Mouse (Mus musculus) CD8-positive naive resting alpha-beta T cell, adult 2 months (primary cell): ENCODE data around the gene Pax2.

Experiments used
- DNase-seq, 2 experiments: peaks; one replicate each; pipeline ENCODE4 v3.0.0; 2022; ENCODE audit warnings: low read depth in 2 of 2, low spot score in 2 of 2

Pax2 gene

DNA sequence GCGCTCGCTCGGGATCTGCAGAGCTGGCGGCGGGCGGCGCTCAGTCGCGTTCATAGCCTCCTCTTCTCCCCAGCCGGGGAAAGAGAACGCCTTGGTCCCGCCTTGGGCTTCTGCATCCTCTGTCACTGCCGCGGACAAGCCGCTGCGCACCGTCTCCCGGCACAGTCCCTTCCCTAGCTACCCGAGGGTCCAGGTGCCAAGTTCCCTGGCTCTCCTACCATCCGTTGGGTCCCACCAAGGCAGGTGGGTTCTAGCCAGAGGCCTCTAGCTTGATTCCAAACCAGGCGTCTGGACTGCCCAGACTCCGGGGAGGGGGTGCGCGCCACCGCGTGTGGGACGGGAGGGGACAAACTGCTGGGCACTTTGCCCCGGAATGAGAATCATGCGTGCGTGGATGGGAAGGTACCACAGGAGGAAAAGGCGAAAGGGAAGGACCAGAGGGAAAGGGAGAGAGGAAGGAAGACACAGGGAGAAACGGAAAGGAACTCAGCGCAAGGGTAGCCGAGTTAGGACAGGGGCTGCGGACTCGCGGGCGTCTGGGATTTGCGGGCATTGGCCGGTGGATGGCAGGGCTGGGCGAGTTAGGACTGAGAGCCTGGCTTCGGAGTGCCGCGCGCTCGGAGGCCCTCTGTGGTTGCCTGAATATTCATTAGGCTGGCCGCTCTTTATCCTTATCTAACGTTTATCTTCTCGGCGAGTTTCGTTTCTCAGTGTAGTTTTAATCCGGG, at the start of gene Pax2:
Gene Pax2 (plus strand): TSS at position 353 of the 728 bp plus-strand sequence.
- no peak for DNase-seq

DNA sequence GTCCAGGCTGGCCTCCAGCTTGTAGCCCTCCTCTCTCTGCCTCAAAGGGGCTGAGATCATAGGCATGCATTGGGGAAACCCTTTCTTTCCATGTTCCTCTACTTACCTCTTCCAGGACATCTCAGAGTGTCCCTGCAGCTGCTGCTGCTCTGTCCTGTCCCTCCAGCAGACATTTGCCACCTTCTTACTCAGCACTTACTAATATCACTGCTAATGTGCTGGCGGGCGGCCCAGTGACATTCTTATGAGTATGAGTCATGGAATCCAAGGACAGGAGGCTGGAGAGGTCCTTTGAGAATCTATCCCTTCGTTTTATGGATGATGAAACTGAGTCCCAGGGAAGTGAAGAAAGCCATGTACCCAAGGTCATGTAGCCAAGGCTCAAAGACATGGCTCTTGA, 47.0 kb upstream of the Pax2 start:
- DNase-seq: no peak

DNA sequence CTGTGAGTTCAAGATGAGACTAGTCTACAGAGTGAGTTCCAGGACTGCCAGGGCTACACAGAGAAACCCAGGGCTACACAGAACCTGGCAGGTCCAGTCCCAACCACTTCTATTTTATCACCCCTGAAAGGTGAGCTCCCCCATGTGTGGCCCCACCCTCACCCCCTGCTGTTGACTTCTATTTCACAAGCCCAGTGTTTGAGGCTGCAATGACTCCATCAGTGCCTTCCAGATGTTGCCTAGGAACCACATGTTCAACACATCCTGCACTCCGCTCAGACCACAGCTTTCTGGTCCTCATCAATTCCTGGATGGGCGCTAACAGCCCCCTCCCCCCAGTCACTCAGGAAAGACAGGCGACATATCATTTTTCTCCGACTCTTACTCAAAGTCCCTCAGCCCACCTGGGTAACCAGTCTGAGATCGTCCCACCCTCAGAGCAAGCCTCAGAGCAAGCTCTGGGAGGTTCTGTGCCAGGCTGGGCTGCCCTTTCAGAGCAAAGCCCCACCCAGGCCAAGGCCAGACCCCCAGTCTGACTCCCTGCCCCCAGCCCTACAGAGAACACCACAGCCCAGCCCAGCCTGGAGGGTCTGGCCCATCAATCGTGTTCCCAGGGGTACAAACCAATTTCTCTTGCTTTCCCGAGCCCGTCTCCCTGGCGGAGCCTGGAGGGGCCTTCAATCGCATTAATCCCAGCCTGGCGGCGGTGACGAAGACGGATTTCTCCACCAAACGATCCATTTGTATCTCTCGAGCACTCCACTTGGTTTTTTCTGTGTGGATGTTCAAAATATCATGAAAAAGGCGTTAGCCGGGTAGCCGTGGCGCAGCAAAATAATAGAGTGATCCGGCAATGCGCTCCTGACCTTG, 38.9 kb upstream of the Pax2 start:
- DNase-seq: no peak

DNA sequence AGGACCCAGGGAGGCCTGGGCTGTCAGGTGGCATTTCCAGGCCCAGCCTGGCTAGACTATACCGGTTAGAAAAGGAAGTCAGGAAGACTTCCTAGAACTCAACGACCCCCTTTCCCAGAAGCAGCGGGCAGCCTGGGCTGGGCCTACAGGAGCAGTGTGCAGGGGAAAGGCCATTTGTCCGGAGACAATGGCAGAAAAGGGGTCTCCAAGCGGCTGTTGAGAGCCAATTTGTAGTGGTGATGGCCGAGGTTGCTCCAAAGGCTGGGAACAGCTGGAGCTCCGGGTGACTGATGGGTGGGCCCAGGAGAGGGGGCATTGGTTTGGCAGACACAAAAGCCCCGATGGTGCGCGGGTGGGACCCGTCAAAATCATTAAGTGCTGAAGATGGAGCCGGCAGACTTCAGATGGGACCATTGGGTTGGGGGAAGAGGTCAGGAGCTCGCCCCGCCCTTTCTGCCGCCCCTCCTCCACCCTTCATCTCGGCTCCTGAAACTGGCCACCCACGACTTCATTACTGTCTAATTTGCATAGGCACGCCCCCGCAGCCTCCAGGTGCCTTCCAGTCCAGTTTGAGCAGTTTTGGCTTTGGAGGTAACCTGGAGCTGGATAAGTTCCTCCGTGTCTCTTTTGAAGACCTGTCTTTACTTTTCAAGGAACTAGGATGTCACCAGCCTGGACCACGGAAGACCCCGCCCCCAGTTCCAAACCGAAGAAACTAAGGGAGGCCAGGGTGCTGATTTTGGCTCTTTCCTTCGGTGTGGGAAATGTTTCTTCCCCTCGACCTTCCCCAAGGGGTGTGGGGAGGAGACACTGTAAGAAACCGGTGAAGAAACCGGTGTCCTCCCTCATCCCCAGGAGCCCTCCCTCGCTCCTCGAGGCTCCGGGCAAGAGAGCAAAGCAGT, 36.3 kb upstream of the Pax2 start:
- no peak for DNase-seq

DNA sequence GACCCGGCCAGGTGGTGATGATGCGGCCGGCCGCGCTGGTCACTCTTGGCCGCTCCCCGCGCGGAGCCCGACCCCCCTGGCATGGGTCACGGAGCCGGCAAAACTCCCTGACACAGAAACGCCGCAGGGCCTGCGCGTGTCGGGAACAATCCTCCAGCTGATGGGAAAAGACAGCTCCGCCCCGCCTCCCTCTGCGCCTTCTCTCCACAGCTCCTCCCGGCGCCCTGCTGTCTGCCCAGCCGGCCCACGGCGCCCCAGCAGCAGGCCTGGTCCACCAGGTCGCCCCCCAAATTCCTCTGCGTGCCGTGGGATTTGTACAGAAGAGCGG, 35.7 kb upstream of the Pax2 start:
- no peak for DNase-seq

DNA sequence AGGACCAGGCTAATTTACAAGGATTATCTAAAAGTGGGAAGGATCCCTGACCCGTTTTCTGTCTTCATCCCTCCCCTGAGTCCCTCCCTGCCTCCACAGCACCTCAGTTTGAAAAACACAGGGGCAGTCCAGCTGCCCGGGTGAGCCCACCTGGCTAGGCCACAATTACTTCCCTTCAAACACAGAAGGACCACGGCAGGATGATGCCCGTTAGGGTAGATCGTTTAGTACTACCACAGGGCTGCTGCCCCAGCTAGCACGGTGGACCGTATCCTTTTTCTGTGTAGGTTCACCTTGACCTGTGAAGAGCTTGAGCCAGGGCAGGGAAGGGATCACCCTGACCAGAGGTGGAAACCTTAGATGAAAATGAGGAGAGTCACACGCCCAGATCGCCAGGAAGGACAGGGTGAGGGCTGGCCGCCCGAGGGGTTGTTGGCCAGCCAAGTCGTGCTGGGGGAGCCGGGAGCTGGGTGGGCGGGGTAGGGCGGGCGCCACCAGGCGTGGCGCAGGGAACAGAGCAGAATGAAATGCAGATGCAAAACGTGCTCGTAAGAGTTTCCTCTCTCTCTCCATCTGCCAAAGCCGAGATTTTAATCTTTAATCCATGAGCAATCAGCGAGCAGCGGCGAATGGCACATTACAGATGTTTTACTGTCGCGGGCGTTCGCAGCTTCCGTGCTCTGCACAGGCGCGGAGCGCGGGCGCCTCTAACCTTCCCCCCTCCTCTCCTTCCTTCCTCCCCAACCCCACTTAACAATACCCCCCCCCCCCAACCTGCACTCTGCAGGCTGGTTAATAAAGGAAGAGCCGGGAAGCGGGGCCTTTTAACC, 32.0 kb upstream of the Pax2 start:
- DNase-seq: no peak

DNA sequence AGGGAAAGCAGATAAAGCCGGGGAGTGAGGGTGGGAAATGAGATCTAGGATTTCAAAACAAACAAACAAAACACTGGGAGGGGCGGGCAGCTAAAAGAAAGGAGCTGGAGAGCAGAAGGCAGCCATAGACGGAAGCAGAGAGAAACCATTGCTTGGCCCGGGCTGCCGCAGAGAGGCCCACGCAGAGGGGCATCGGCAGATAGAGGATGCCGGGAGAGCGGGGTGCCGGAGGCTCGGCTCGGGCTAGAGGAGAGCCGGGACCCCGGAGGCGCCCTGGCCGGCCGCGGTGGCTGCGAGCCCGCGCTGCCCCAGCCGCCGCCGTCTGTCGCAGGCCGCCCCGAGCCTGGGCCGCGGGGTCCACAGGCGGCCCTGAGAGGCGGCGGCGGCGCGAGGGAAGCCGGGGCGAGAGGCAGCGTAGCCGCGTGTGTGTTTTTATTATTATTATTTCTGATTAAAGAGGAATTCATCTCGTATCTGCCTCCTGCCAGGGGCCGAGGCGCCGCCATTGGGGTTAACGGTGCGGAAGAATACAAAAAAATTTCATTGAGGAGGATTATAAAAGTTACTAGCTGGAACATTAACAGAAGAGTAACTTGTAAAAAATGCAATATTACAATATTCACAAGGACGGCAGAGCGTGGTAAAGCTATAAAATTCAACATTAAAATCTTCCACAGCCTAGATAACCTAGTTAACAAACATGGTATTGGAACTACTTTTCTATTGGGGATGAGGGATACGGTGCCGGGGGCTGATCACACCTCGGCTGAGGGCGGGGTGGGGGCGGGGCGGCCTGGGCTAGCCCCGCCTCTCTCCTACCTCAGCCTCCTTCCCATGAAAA, 29.7 kb upstream of the Pax2 start:
- DNase-seq: no peak

DNA sequence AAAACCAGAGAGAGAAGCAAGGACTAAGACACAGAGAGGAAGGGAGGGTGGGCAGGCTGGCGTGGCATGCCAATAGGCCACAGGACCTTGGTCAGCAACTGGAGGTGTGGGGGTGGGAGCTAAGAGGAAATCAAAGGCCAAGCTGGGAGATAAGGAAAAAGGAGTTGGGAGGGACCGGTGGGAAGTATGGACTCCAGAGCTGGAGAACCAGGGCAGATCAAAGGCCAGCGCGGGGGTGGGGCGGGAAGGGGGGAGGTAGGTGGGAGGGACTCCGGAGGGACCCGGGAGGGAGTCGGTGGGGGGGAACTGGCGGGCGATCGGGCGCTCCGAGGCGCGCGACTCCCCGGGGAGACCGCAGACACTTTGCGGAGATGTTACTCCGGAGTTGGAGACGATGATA, 21.7 kb upstream of the Pax2 start:
- DNase-seq: no peak

DNA sequence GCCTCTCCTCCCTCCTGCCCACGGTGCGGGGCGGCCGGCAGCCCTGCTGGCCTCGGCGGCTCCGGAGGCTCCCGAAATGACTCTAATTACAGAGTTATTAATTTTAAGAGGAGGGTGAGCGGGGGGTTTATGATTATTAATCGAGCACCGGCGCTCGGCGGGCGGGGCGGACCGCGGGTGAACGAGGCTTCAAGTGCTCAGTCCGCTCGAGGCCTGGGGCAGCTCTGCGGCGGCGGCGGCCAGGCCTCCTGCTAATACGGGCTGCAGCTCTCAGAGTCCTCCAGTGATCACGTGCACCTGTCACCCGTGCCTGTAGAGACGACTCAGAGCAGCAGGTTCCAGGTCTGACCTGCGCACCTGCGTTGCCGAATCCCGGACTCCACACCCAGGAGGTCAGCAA, 21.2 kb upstream of the Pax2 start:
- DNase-seq: no peak

DNA sequence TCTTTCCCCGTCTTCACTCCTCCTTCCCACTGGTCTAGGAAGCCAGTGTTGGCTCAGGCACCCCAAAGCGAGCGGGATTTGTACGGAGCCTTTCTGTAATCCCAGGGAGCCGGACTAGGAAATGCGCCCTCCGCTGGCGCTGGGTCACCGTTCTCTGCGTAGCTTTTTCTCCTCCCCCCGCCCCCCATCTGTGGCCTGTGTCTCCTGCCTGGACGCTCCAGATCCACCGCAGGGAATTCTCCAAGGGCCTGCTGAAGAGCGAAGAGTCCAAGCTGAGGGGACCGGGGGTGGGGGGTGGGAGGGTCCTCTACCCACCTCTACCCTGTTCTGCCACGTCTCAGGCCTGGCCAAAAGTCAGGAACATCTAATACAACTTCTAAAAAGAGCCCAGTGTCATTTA, 15.5 kb upstream of the Pax2 start:
- no peak for DNase-seq

DNA sequence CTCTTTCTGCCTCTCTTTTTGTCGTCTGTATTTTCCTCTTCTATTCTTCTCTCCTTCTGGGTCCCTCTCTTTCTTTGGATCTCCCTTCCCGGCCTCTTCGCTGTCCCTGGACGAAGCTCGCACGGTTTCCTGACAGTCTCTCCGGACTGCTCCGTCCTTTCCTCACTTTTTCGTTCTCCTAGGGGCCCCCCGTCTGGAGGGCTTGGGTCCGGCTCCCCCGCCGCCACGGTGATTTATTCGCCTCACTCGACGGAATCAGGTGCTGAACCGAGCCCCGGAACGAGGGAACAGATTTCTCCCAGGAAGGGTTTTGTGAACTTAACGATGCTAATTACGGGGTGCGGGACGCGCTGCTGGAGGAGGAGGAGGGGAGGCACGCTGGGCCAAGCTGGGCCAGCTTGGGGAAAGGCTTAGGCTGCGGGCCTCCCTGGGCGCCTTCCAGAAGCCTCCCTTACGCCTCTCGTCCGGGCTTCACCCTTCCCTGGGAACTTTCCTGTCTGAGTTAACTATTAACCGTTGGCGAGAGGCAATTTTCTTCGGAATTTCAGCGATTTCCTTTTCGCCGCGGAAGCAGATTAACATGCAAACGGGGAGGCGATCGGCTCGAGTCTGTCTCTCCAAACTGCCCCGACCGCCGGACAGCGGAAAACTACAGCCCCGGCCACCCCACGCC, 14.6 kb upstream of the Pax2 start:
- DNase-seq: no peak

DNA sequence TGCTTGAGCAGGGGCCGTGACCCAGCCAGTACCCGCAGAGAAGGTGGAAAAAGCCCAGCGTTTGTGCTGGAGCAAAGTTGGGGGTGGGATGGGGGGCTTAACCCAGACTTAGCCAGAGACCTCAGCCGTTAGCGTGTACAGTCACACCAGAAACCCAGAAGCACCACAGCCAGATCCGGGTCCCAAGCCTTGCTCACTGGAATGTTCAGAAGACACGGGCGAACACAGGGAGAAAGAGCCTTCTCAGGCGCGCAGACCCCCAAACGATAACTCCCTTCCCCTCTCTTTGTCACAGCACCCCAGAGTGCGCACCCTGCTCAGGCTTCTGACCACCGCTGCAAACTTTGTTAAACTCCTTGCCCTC, 14.1 kb upstream of the Pax2 start:
- DNase-seq: no peak

DNA sequence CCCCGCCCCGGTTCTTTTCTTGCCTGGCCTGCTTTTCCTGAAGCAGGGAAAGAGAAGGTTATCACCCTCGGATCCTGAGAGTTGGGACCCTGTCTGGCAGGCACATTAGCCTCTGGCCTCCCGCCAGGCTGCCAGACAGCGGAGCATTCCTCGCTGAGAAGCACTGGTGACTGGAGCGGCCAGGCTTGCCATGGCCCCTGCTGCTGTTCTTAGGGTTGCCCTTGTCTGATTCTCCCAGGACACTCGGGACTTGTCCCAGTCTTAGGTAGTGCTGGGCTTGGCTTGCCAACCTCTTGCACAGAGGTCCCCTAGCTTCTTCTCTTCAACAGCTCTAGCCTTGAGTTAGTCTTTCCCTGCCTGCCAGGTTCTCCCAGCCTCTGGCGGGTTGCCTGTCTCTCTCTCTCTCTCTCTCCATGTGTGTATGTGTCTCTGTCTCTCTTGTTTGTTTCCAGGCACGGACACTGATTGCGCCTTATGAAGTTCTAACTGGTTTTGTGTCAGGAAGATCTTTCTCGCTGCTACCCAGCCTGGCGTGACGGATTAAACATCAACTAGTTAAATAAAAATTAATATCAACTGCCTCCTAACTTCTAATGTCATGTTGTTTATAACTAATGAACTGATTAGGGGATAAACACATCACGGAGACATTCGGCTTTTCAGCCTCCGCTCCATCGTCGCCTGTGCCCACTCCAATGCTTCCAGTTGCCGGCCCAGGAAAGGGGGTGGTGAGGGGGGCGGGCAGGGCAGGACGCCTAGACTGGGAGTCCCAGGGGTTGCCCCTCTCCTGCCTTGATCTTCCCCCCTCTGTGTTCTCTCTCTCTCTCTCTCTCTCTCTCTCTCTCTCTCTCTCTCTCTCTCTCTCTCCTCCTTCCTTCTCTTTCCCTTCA, 13.5 kb upstream of the Pax2 start:
- no peak for DNase-seq

DNA sequence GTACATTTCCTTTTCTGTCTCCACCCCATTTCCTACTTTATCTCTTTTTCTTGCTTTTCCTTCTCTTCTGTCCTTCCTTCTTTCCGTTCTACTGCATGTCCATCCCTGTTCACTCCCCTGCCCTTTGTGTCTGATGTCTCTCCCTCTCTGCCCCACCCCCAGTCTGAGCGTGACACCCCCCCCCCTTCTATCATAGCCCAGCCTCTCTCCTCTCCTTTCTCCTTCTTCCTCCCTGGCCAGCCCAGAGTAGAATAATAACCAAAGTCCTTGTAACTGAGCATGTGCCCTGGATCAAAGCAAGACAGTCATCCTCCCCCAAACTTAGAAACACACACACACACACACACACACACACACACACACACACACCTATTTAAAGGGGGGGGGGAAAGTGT, 12.8 kb upstream of the Pax2 start:
- DNase-seq: no peak

DNA sequence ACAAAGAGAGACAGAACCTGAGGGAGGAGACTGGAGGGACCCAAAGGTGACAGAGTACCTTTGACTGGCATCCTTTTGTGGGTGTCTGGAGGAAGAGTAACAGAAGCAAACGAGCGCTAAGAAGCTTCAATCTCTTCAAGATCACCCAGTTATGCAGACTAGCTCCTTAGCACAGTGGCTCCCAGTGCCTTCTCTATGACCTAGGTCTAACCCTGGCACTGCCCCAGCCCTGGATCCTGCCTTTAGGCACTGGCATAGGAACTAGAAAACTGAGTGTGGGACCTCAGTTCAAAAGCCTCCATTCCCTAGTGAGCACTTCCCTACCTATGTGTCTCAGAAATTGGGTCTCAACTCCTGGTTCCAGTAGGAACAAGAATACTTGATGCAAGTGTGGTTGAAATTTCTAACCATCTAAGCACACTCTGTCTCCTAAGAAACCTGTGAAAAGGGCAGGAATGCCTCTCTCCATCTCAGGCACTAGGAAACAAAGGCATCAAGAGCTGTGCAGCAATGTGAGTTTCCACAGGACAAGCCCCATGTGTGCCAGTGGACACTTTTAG, 11.8 kb upstream of the Pax2 start:
- no peak for DNase-seq

DNA sequence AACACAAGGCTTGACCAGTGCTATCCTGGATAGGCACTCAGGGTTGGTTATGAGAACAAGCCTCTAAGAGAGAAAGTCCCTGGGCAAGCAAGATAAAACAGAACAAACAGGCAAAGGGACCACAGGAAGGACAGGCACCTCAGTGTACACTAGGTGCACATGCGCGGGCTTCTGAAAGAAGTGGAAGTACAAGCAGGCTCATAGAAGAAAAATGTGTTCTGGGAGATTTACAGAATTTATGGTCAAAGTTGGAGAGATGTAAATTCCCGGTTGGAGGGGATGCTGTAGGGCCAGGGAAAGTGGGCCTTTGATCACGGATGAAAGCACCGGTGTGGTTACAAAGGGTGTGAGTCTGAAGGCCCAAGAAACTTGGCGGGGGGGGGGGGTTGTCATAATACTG, 10.1 kb upstream of the Pax2 start:
- DNase-seq: no peak

DNA sequence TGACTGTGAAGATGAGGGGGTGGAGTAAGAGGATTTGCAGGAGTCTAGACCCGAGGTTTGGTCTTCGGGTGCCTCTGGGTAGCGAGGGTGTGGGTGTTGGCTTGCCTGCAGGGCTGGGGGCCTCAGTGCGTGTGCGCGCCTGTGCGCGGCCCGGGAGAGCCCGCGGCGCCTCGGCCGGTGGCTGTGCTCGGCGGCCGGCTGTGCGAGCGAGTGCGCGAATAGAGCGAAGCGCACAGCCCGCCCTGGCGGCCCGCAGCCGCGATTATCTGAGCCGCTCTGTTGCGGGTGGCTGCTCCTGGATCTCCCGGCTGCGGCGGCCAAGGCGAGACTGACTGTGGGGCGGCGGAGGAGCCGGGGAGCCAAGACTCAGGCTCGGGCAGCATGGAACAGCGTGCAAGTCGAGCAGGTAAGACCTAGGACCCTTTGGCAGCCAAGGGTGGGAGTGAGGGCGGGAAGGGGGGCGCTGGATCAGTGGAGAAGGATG, 9.3 kb upstream of the Pax2 start:
- DNase-seq: no peak

DNA sequence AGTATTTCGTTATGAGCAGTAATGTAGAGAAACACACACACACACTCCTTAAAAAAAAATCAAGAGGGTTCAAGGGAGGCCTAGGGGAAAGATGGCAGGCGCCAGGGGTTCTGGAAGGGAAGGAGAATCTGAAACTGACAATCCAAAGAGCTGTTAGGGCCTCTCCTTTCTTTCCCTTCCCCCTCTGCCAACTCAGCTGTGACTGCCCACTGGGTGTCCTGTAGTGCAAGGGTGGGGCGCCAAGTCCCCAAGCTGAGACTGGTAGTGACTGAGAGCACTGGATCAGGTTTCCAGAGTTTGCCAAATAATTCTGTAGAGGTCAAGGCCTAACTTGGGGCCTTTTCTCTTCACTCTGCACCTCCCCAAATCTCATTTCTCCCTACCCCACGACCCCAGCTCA, 8.4 kb upstream of the Pax2 start:
- no peak for DNase-seq
